ENCODE assay signal across 20 mouse cellular contexts in genomic region chr12:58669914-58670635, GRCm38 (mm10).
DNase-seq lines count a peak whose midpoint lies in the region; ATAC-seq and TF ChIP-seq lines count a peak whose summit lies in the region.
"Had no signal": no experiment of that assay in that cellular context is flagged by ENCODE, and none has a peak within 500 bp of the region (broad histone marks: within the 10 kb centered on the region; RNA-seq: fewer than 3 reads in every experiment).

No protein-coding gene starts in this region.

- WGBS in midbrain, embryonic 12.5 days: 74% methylated on average over 3 of the region's 3 CpGs
- 83% methylated on average over 3 of the region's 3 CpGs for WGBS in midbrain, embryonic 10.5 days
- WGBS in hindbrain, embryonic 12.5 days: 78% methylated on average over 3 of the region's 3 CpGs
- 68% methylated on average over 3 of the region's 3 CpGs for WGBS in midbrain, postnatal 0 days

- ATAC-seq in midbrain, embryonic 12.5 days (ENCODE audit: low FRiP score, low read depth): peak; percentile 65
- ATAC-seq in hindbrain, embryonic 12.5 days (ENCODE audit: low FRiP score): peak; percentile 84
- no peak for ATAC-seq in midbrain, postnatal 0 days (ENCODE audit: low FRiP score)
- ATAC-seq: liver, postnatal 0 days had no signal

- no peaks in the 10 kb centered on the region for H3K4me1 ChIP-seq in midbrain, embryonic 12.5 days
- H3K4me1 ChIP-seq in midbrain, embryonic 10.5 days: no peaks in the 10 kb centered on the region
- no peaks in the 10 kb centered on the region for H3K4me1 ChIP-seq in hindbrain, embryonic 12.5 days
- no peaks in the 10 kb centered on the region for H3K4me1 ChIP-seq in midbrain, postnatal 0 days (ENCODE audit: insufficient read depth, low read length)
- H3K4me1 ChIP-seq: embryonic facial prominence, embryonic 15.5 days had no signal

- TF ChIP-seq CTCF in brain, embryonic 14.5 days (IDR thresholded peaks at IDR 0.05; ENCODE audit: borderline replicate concordance, extremely low read depth, insufficient read depth, insufficient read length): no peak
- TF ChIP-seq CTCF in midbrain, postnatal 0 days (IDR thresholded peaks at IDR 0.05): no peak

- H3K27ac ChIP-seq in midbrain, embryonic 12.5 days (replicated peaks): no peak overlapping the region
- H3K27ac ChIP-seq in midbrain, embryonic 10.5 days (replicated peaks): no peak overlapping the region
- no peak overlapping the region for H3K27ac ChIP-seq in hindbrain, embryonic 12.5 days
- no peak overlapping the region for H3K27ac ChIP-seq in midbrain, postnatal 0 days (ENCODE audit: low read depth, low read length)
- H3K27ac ChIP-seq: embryonic facial prominence, embryonic 15.5 days; kidney, postnatal 0 days had no signal

- no peak overlapping the region for H3K4me2 ChIP-seq in midbrain, embryonic 12.5 days (replicated peaks)
- no peak overlapping the region for H3K4me2 ChIP-seq in hindbrain, embryonic 12.5 days (replicated peaks)
- H3K4me2 ChIP-seq in midbrain, postnatal 0 days (ENCODE audit: low read depth, low read length, poor library complexity, severe bottlenecking): no peak overlapping the region
- H3K4me2 ChIP-seq: embryonic facial prominence, embryonic 15.5 days; heart, embryonic 11.5 days had no signal

- intact Hi-C loops in left cerebral cortex, postnatal 25 days (cut with DNase I): no loop called here

- no peak for TF ChIP-seq POLR2A in brain, embryonic 14.5 days (IDR thresholded peaks at IDR 0.05; ENCODE audit: borderline replicate concordance, extremely low read depth, insufficient read depth, insufficient read length, poor library complexity, severe bottlenecking)

- no peaks in the 10 kb centered on the region for H3K36me3 ChIP-seq in midbrain, embryonic 12.5 days
- H3K36me3 ChIP-seq in midbrain, embryonic 10.5 days: no peaks in the 10 kb centered on the region
- H3K36me3 ChIP-seq in hindbrain, embryonic 12.5 days: no peaks in the 10 kb centered on the region
- no peaks in the 10 kb centered on the region for H3K36me3 ChIP-seq in midbrain, postnatal 0 days (ENCODE audit: insufficient read depth, low read length)
- H3K36me3 ChIP-seq: embryonic facial prominence, embryonic 15.5 days had no signal

- DNase-seq in midbrain, embryonic 10.5 days (ENCODE audit: low spot score): no peak
- peak; percentile 92 for DNase-seq in brain, embryonic 14.5 days (ENCODE audit: low read depth)
- peak; percentile 46 for DNase-seq in midbrain, postnatal 0 days (ENCODE audit: low spot score)
- no peak for DNase-seq in cerebellum, adult 9-11 months
- no peak for DNase-seq in left cerebral cortex, postnatal 25 days (ENCODE audit: low spot score in 2 of 2)
- no peak for DNase-seq in testis, postnatal 10 days (ENCODE audit: low spot score)
- DNase-seq: B cell, adult 2 months; cerebellum, adult 9-10 months; heart, postnatal 10 days; kidney, adult 18-20 months; left cerebral cortex, postnatal 4 days; liver; liver, postnatal 0 days; lung, postnatal 14 days; thymus, postnatal 4 days had no signal

- no peaks in the 10 kb centered on the region for H3K27me3 ChIP-seq in midbrain, embryonic 12.5 days
- H3K27me3 ChIP-seq in midbrain, embryonic 10.5 days (ENCODE audit: low read depth, poor library complexity, severe bottlenecking): no peaks in the 10 kb centered on the region
- H3K27me3 ChIP-seq in hindbrain, embryonic 12.5 days: no peaks in the 10 kb centered on the region
- H3K27me3 ChIP-seq in midbrain, postnatal 0 days (ENCODE audit: insufficient read depth, low read length): no peaks in the 10 kb centered on the region
- H3K27me3 ChIP-seq: embryonic facial prominence, embryonic 15.5 days had no signal

- no peaks in the 10 kb centered on the region for H3K9me3 ChIP-seq in midbrain, embryonic 12.5 days
- H3K9me3 ChIP-seq in midbrain, embryonic 10.5 days (replicated peaks): no peaks in the 10 kb centered on the region
- no peaks in the 10 kb centered on the region for H3K9me3 ChIP-seq in hindbrain, embryonic 12.5 days (replicated peaks)
- no peaks in the 10 kb centered on the region for H3K9me3 ChIP-seq in midbrain, postnatal 0 days (ENCODE audit: low read length)
- H3K9me3 ChIP-seq: embryonic facial prominence, embryonic 15.5 days had no signal

- H3K9ac ChIP-seq in midbrain, embryonic 12.5 days (replicated peaks): no peak overlapping the region
- H3K9ac ChIP-seq in hindbrain, embryonic 12.5 days: no peak overlapping the region
- H3K9ac ChIP-seq in midbrain, postnatal 0 days (replicated peaks; ENCODE audit: low read length, poor library complexity, severe bottlenecking): no peak overlapping the region
- H3K9ac ChIP-seq: embryonic facial prominence, embryonic 15.5 days; liver, postnatal 0 days had no signal

- H3K4me3 ChIP-seq in midbrain, embryonic 12.5 days: no peak overlapping the region
- H3K4me3 ChIP-seq in midbrain, embryonic 10.5 days: no peak overlapping the region
- H3K4me3 ChIP-seq in hindbrain, embryonic 12.5 days: no peak overlapping the region
- no peak overlapping the region for H3K4me3 ChIP-seq in midbrain, postnatal 0 days (ENCODE audit: low read depth, low read length)
- H3K4me3 ChIP-seq: embryonic facial prominence, embryonic 15.5 days had no signal

Comparison
In these comparisons a context has a peak if more than half of its experiments do, and no peak if none do; other contexts are left out.
1. DNase-seq: peak in brain, embryonic 14.5 days (single experiment) and midbrain, postnatal 0 days (single experiment); none in midbrain, embryonic 10.5 days (single experiment), cerebellum, adult 9-11 months (single experiment), left cerebral cortex, postnatal 25 days (0 of 2) and testis, postnatal 10 days (single experiment).